Mouse (Mus musculus): ENCODE data around the gene Dnah7b. TPM values are rescaled to one million over a fixed set of nuclear protein-coding genes. Genes with fewer than 3 reads are reported as not detected.
"Not testable (repeated sequence)": the region's sequence is repeated elsewhere in the genome, so short reads cannot be mapped to it uniquely, and the experiment has no call there.

Dnah7b gene
- polyA plus RNA-seq, 1 experiment from 2014 or later: 1.9 TPM

- not testable (repeated sequence) for H3K36me3 ChIP-seq (ENCODE audit: control insufficient read depth, insufficient read depth, low read length); H3K9ac ChIP-seq (ENCODE audit: low read length); H3K27me3 ChIP-seq (ENCODE audit: control insufficient read depth, insufficient read depth, low read length); H3K4me3 ChIP-seq (ENCODE audit: low read depth, low read length); ATAC-seq (ENCODE audit: insufficient read depth, low FRiP score, low TSS enrichment); DNase-seq (ENCODE audit: low spot score); H3K4me1 ChIP-seq (ENCODE audit: control insufficient read depth, insufficient read depth, low read length); H3K4me2 ChIP-seq (ENCODE audit: low read depth); H3K27ac ChIP-seq (ENCODE audit: low read depth, low read length); H3K9me3 ChIP-seq (ENCODE audit: control insufficient read depth, low read length)
- WGBS: 68% methylated on average over 2 of the region's 2 CpGs
Observed at GRCm38 (mm10) chr1:46268841-46269240, 202.7 kb downstream of the Dnah7b start.

DNA sequence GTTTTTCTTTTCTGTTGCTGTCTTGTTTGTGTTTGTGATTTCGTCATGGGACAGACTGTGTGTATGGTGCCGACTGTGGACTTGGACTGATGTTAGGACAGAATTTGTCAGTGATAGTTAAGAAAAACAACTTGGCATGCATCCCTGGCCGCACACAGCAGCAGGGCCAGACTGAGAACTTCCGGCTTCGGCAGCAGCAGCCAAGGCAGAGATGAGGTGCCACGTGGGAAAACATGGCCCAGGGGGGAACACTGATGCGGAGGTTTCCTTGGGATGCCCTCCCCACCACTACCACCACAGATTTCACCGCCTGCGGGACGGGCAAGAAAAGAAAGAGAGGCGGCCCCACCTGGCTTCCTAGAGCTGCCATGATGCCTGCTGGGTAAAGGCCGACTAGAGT is 205.8 kb downstream of the Dnah7b start:
- Histone ChIP-seq H3K27me3 (ENCODE audit: control insufficient read depth, insufficient read depth, low read length) (no peaks in the 10 kb centered on the region), H3K4me2 (ENCODE audit: low read depth) (no peak overlapping the region), H3K36me3 (ENCODE audit: control insufficient read depth, insufficient read depth, low read length) (no peaks in the 10 kb centered on the region), H3K4me3 (ENCODE audit: low read depth, low read length) (no peak overlapping the region), H3K4me1 (ENCODE audit: control insufficient read depth, insufficient read depth, low read length) (no peaks in the 10 kb centered on the region), H3K27ac (ENCODE audit: low read depth, low read length) (no peak overlapping the region), H3K9ac (ENCODE audit: low read length) (no peak overlapping the region), H3K9me3 (ENCODE audit: control insufficient read depth, low read length) (no peaks in the 10 kb centered on the region)
- WGBS: 80% methylated on average over 8 of the region's 12 CpGs
- no peak for DNase-seq (ENCODE audit: low spot score)
- no peak for ATAC-seq (ENCODE audit: insufficient read depth, low FRiP score, low TSS enrichment)

DNA sequence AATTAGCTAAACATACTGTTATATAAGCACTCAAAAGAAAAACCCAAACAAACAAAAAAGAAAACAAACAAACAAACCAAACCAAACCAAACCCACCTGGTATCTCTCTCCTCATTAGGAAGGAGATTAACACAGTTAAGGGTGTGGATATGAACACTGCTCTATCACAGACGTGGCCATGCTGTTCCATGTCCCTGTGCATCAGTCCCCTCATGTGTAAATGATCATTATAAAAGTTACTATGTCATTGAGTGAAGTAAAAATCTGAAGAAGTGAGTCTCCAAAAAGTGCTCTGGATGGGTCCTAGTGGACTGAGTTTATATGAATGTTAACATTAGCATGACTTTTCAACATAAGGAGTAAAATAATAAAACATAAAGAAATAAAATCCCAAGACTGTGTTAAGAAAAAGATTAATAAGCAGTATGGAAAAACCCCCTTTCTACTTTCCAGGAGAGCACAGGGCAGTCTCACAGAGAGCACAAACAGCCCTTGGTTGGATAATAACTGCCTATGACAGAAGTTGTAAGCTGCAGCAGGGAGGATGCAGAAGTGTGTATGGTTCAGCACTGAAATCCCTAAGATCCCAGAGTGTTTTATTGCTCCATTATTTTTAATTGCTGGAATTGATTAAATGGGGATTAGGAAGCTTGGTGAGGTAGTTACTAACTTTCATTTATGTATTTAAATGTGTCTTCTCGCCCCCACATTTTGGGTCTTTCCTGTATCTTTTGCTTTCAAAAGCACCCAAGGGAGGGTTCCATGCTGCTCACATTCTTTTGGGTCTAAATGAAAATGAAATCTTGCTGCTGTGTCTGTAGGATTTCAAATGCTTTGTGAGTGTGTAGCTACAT is 212.2 kb downstream of the Dnah7b start:
- H3K4me3 ChIP-seq (ENCODE audit: low read depth, low read length); H3K27ac ChIP-seq (ENCODE audit: low read depth, low read length); H3K9me3 ChIP-seq (ENCODE audit: control insufficient read depth, low read length); ATAC-seq (ENCODE audit: insufficient read depth, low FRiP score, low TSS enrichment); H3K27me3 ChIP-seq (ENCODE audit: control insufficient read depth, insufficient read depth, low read length); H3K4me2 ChIP-seq (ENCODE audit: low read depth); H3K36me3 ChIP-seq (ENCODE audit: control insufficient read depth, insufficient read depth, low read length); DNase-seq (ENCODE audit: low spot score); H3K9ac ChIP-seq (ENCODE audit: low read length); H3K4me1 ChIP-seq (ENCODE audit: control insufficient read depth, insufficient read depth, low read length): not testable (repeated sequence)
- WGBS: 82% methylated on average over 2 of the region's 2 CpGs

GRCm38 (mm10) chr1:46278911-46279565 is 212.9 kb downstream of the Dnah7b start:
- H3K9me3 ChIP-seq (ENCODE audit: control insufficient read depth, low read length); H3K4me2 ChIP-seq (ENCODE audit: low read depth); H3K9ac ChIP-seq (ENCODE audit: low read length); H3K4me1 ChIP-seq (ENCODE audit: control insufficient read depth, insufficient read depth, low read length); H3K27ac ChIP-seq (ENCODE audit: low read depth, low read length); H3K4me3 ChIP-seq (ENCODE audit: low read depth, low read length); H3K36me3 ChIP-seq (ENCODE audit: control insufficient read depth, insufficient read depth, low read length); DNase-seq (ENCODE audit: low spot score); ATAC-seq (ENCODE audit: insufficient read depth, low FRiP score, low TSS enrichment); H3K27me3 ChIP-seq (ENCODE audit: control insufficient read depth, insufficient read depth, low read length): not testable (repeated sequence)
- 89% methylated on average over 1 of the region's 1 CpGs for WGBS

- H3K36me3 ChIP-seq (ENCODE audit: control insufficient read depth, insufficient read depth, low read length); H3K4me3 ChIP-seq (ENCODE audit: low read depth, low read length); DNase-seq (ENCODE audit: low spot score); H3K4me1 ChIP-seq (ENCODE audit: control insufficient read depth, insufficient read depth, low read length); H3K4me2 ChIP-seq (ENCODE audit: low read depth); H3K9ac ChIP-seq (ENCODE audit: low read length); H3K27ac ChIP-seq (ENCODE audit: low read depth, low read length); H3K27me3 ChIP-seq (ENCODE audit: control insufficient read depth, insufficient read depth, low read length); ATAC-seq (ENCODE audit: insufficient read depth, low FRiP score, low TSS enrichment); H3K9me3 ChIP-seq (ENCODE audit: control insufficient read depth, low read length): not testable (repeated sequence)
- 76% methylated on average over 2 of the region's 2 CpGs for whole genome bisulfite sequencing
Observed at GRCm38 (mm10) chr1:46294451-46294850, 228.3 kb downstream of the Dnah7b start.

DNA sequence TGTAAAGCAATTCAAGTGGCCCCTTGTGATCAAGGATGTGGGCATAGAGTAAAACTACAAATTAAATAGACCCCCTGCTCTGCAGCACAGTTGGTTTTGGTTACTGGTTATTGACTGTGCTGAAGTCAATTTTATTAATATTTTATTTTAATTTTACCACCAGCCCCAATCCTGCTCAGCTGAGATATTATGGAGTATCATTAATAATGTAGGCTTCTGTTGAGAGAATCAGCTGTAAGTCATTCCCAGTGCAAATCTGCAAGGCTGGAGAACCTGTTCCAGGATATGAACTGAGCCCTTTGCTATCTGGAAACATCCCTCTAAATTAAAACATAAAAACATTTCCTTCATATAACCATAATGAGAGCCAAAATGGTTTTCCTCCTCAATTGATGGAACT is 259.8 kb downstream of the Dnah7b start:
- not testable (repeated sequence) for H3K9me3 ChIP-seq (ENCODE audit: control insufficient read depth, low read length); ATAC-seq (ENCODE audit: insufficient read depth, low FRiP score, low TSS enrichment); DNase-seq (ENCODE audit: low spot score)

DNA sequence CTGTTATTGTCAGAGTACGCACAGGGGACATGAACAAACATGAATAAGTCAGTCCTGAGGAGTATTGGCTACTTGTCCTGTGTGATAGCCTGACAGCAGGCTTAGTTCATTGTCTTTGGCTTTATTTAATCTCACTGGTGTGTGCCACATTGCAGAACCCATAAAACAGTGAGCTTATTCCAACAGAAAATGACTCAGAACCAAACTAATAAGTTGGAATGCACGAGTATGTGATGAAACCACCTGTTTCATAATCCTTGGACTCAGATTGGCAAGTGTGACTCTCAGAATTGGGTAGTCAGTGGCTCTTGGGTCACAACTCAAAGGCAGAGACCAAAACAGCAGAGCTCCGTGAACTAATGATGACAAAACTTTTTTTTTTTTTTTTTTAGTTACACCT is 279.2 kb downstream of the Dnah7b start:
- H3K36me3 ChIP-seq (ENCODE audit: control insufficient read depth, insufficient read depth, low read length); ATAC-seq (ENCODE audit: insufficient read depth, low FRiP score, low TSS enrichment); H3K4me3 ChIP-seq (ENCODE audit: low read depth, low read length); H3K4me2 ChIP-seq (ENCODE audit: low read depth); H3K9me3 ChIP-seq (ENCODE audit: control insufficient read depth, low read length); H3K9ac ChIP-seq (ENCODE audit: low read length); H3K27me3 ChIP-seq (ENCODE audit: control insufficient read depth, insufficient read depth, low read length); H3K27ac ChIP-seq (ENCODE audit: low read depth, low read length); H3K4me1 ChIP-seq (ENCODE audit: control insufficient read depth, insufficient read depth, low read length); DNase-seq (ENCODE audit: low spot score): not testable (repeated sequence)
- 93% methylated on average over 3 of the region's 3 CpGs for WGBS

More for the DNA sequence above, 259.8 kb downstream of the Dnah7b start:
- H3K27ac ChIP-seq (ENCODE audit: low read depth, low read length); H3K27me3 ChIP-seq (ENCODE audit: control insufficient read depth, insufficient read depth, low read length); H3K36me3 ChIP-seq (ENCODE audit: control insufficient read depth, insufficient read depth, low read length); H3K4me3 ChIP-seq (ENCODE audit: low read depth, low read length); H3K9ac ChIP-seq (ENCODE audit: low read length); H3K4me1 ChIP-seq (ENCODE audit: control insufficient read depth, insufficient read depth, low read length); H3K4me2 ChIP-seq (ENCODE audit: low read depth): not testable (repeated sequence)

GRCm38 (mm10) chr1:46380641-46381040 is 314.5 kb downstream of the Dnah7b start:
- not testable (repeated sequence) for H3K36me3 ChIP-seq (ENCODE audit: control insufficient read depth, insufficient read depth, low read length); H3K27me3 ChIP-seq (ENCODE audit: control insufficient read depth, insufficient read depth, low read length); H3K9me3 ChIP-seq (ENCODE audit: control insufficient read depth, low read length); H3K27ac ChIP-seq (ENCODE audit: low read depth, low read length); ATAC-seq (ENCODE audit: insufficient read depth, low FRiP score, low TSS enrichment); H3K4me1 ChIP-seq (ENCODE audit: control insufficient read depth, insufficient read depth, low read length); H3K9ac ChIP-seq (ENCODE audit: low read length); H3K4me2 ChIP-seq (ENCODE audit: low read depth); H3K4me3 ChIP-seq (ENCODE audit: low read depth, low read length); DNase-seq (ENCODE audit: low spot score)
- 93% methylated on average over 3 of the region's 3 CpGs for WGBS

Data from neural tube, embryonic 11.5 days (tissue).